Mouse (Mus musculus) liver, embryonic 16.5 days (tissue): ENCODE results near the gene Gm29427. TPM values are rescaled to one million over a fixed set of nuclear protein-coding genes. Genes with fewer than 3 reads are reported as not detected.
A peak's percentile ranks its signal among the peaks of the same experiment; 100 is the strongest.

Source experiments
- ATAC-seq: fragments of 200-750 bp; cut with Nextera tagmentation; 2 replicates; pipeline ENCODE4 v1.8.0; 2017; ENCODE audit warnings: low read depth, mild to moderate bottlenecking, moderate number of reproducible peaks, moderate library complexity
- H3K27ac ChIP-seq: fragments of 300-500 bp; sonication (generic); 2 replicates; pipeline ENCODE4 v1.5.1; 2014; ENCODE audit warnings: mild to moderate bottlenecking, low read length
- H3K27me3 ChIP-seq: fragments of 300-500 bp; sonication (generic); 2 replicates; pipeline ENCODE4 v1.6.1; 2014; ENCODE audit warnings: low read depth, low read length, mixed read lengths; ENCODE audit not compliant: control insufficient read depth, insufficient read depth
- H3K36me3 ChIP-seq: fragments of 300-500 bp; sonication (generic); 2 replicates; pipeline ENCODE4 v1.6.1; 2014; ENCODE audit warnings: mild to moderate bottlenecking; ENCODE audit not compliant: control insufficient read depth, insufficient read depth
- H3K4me1 ChIP-seq: fragments of 300-500 bp; sonication (generic); 2 replicates; pipeline ENCODE4 v1.6.1; 2014; ENCODE audit warnings: low read depth, low read length, mixed read lengths; ENCODE audit not compliant: control insufficient read depth
- H3K4me2 ChIP-seq: fragments of 300-500 bp; sonication (generic); 2 replicates; pipeline ENCODE4 v1.6.1; 2014; ENCODE audit warnings: low read depth, low read length, mixed read lengths
- H3K4me3 ChIP-seq: fragments of 300-500 bp; sonication (generic); 2 replicates; pipeline ENCODE4 v1.5.1; 2014; ENCODE audit warnings: low read depth, mild to moderate bottlenecking, low read length
- H3K9ac ChIP-seq: fragments of 300-500 bp; sonication (generic); 2 replicates; pipeline ENCODE4 v1.6.1; 2014; ENCODE audit warnings: low read depth, low read length
- H3K9me3 ChIP-seq: fragments of 300-500 bp; sonication (generic); replicated peaks from 2 replicates; pipeline ENCODE4 v1.6.1; 2016; ENCODE audit warnings: low read length; ENCODE audit not compliant: control insufficient read depth
- WGBS: fragments of 180-500 bp; shearing (Covaris S2); extraction: QIAGEN DNeasy Blood & Tissue Kit; methylation state at CpG from one replicate; pipeline ENCODE4 v1.1.7; 2014; ENCODE audit not compliant: insufficient replicate concordance; 5-methylcytosine and 5-hydroxymethylcytosine counted together
- polyA plus RNA-seq: library from polyadenylated mRNA; unstranded; fragments of >200 nt; fragmentation: Nextera tagmentation; extraction: Ambion mirVana; gene quantifications from 2 replicates; pipeline ENCODE4 v1.2.1, GENCODE M21; 2015

Gm29427 gene
- polyA plus RNA-seq, 1 experiment from 2014 or later: not detected

GRCm38 (mm10) chr1:130644103-130644502, 71.5 kb downstream of the Gm29427 start:
- Histone ChIP-seq H3K27me3 (no peaks in the 10 kb centered on the region), H3K9me3 (no peaks in the 10 kb centered on the region), H3K4me2 (no peak overlapping the region), H3K27ac (no peak overlapping the region), H3K4me1 (no peaks in the 10 kb centered on the region), H3K4me3 (no peak overlapping the region), H3K36me3 (no peaks in the 10 kb centered on the region), H3K9ac (no peak overlapping the region)
- 57% methylated on average over 4 of the region's 4 CpGs for WGBS
- ATAC-seq: no peak

- Histone ChIP-seq H3K9me3 (no peaks in the 10 kb centered on the region), H3K4me3 (no peak overlapping the region), H3K27me3 (no peaks in the 10 kb centered on the region), H3K4me1 (no peaks in the 10 kb centered on the region), H3K4me2 (no peak overlapping the region), H3K36me3 (no peaks in the 10 kb centered on the region), H3K9ac (no peak overlapping the region), H3K27ac (no peak overlapping the region)
- no peak for ATAC-seq
These were observed 74.6 kb downstream of the Gm29427 start for GRCm38 (mm10) chr1:130640967-130641366.

DNA sequence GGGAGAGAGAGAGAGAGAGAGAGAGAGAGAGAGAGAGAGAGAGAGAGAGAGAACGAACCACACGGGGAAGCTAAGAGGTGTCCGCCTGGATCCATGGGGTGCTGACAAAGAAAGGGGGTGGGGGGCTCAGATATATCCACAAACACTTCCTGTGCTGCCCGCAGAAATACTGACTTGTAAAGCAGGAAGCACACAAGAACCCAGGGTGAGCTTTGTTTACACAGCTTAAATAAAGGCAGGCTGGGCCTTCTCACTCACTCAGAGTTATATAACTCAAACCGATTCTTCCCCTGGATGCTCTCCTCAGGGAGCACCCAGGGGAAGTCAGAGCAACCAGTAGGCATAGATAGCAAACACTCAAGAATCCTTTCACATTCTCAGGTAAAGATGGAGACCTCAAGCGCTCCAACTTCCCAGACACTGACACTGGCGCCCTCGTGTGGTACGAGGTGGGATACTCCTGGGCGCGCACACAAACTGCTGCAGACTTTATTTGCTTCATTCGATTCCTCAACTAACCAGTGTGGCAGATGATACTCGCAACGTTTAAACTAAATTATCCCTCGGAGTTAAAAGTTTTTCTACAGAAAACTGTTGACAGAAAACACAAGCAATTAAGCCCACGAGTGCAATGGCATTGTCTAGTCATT, 81.7 kb downstream of the Gm29427 start:
- H3K9ac ChIP-seq: no peak overlapping the region
- ATAC-seq: no peak
- no peak overlapping the region for H3K27ac ChIP-seq
- H3K4me2 ChIP-seq: 0 out of 2 replicates have a peak overlapping the region, but pooled peaks have one; percentile 17
- H3K36me3 ChIP-seq: no peaks in the 10 kb centered on the region
- H3K4me3 ChIP-seq: 0 out of 2 replicates have a peak overlapping the region, but pooled peaks have one; percentile 8
- WGBS: 5% methylated on average over 16 of the region's 16 CpGs
- no peaks in the 10 kb centered on the region for H3K9me3 ChIP-seq
- no peaks in the 10 kb centered on the region for H3K27me3 ChIP-seq
- no peaks in the 10 kb centered on the region for H3K4me1 ChIP-seq

DNA sequence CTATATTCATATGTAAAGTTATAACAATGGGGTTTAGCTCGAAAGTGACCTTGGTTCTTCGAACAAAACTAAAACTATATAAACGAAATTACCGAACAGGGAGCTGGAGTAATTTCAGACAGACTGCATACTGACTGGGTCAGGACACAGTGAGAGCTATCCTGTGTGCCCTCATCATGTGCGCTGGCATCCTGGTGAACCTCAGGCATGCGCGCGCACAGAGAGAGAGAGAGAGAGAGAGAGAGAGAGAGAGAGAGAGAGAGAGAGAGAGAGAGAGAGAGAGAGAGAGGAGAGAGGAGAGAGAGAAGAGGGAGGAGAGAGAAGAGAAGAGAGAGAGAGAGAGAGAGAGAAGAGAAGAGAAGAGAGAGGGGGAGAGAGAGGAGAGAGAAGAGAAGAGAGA, 82.3 kb downstream of the Gm29427 start:
- Histone ChIP-seq H3K9ac (no peak overlapping the region), H3K4me2 (no peak overlapping the region), H3K27me3 (no peaks in the 10 kb centered on the region), H3K4me3 (no peak overlapping the region), H3K36me3 (no peaks in the 10 kb centered on the region), H3K4me1 (no peaks in the 10 kb centered on the region), H3K27ac (no peak overlapping the region), H3K9me3 (no peaks in the 10 kb centered on the region)
- no peak for ATAC-seq
- 69% methylated on average over 8 of the region's 8 CpGs for WGBS

GRCm38 (mm10) chr1:130629521-130629920, 86.1 kb downstream of the Gm29427 start, which contains the start of gene Zp3r:
TSS of gene Zp3r (minus strand) at chr1:130629621.
- H3K27me3 ChIP-seq: no peaks in the 10 kb centered on the region
- H3K4me2 ChIP-seq: no peak within 1 kb of the TSS
- no peak for ATAC-seq
- H3K9me3 ChIP-seq: no peaks in the 10 kb centered on the region
- no peak within 1 kb of the TSS for H3K9ac ChIP-seq
- WGBS: 69% methylated on average over 2 of the region's 2 CpGs
- no peaks in the 10 kb centered on the region for H3K36me3 ChIP-seq
- no peak within 1 kb of the TSS for H3K4me3 ChIP-seq
- H3K27ac ChIP-seq: no peak within 1 kb of the TSS
- H3K4me1 ChIP-seq: no peaks in the 10 kb centered on the region

Other genes with a start within 250 kb of the Gm29427 start
- not detected in 2 replicates for gene Zp3r, start 86.2 kb downstream of the Gm29427 start, polyA plus RNA-seq
- 5.2 and 5.3 TPM in 2 replicates for gene C4bp, start 54.2 kb downstream of the Gm29427 start, polyA plus RNA-seq
- gene Yod1, start 1.5 kb upstream of the Gm29427 start, polyA plus RNA-seq: 40.7 and 43.1 TPM in 2 replicates
- gene Pfkfb2, start 13.5 kb upstream of the Gm29427 start, polyA plus RNA-seq: 5.1 and 5.2 TPM in 2 replicates
- gene AA986860, start 16.2 kb upstream of the Gm29427 start, polyA plus RNA-seq: 6.2 and 7.3 TPM in 2 replicates
- gene Fcamr, start 85.1 kb upstream of the Gm29427 start, polyA plus RNA-seq: not detected in 2 replicates
- gene Pigr, start 110.9 kb upstream of the Gm29427 start, polyA plus RNA-seq: 0.48 and 0.50 TPM in 2 replicates
- gene Fcmr, start 149.9 kb upstream of the Gm29427 start, polyA plus RNA-seq: not detected in 2 replicates
- not detected in 2 replicates for gene Il24, start 171.7 kb upstream of the Gm29427 start, polyA plus RNA-seq
- gene Il20, start 195.7 kb upstream of the Gm29427 start, polyA plus RNA-seq: not detected in 2 replicates
- not detected in 2 replicates for gene Il19, start 224.3 kb upstream of the Gm29427 start, polyA plus RNA-seq